Mouse (Mus musculus) intestine, embryonic 14.5 days (tissue): ENCODE data around the gene Id3. TPM values are rescaled to one million over a fixed set of nuclear protein-coding genes. Genes with fewer than 3 reads are reported as not detected.

Experiments
- polyA plus RNA-seq: library from polyadenylated mRNA; unstranded; fragments of >200 nt; fragmentation: Nextera tagmentation; extraction: Ambion mirVana; gene quantifications from 2 replicates; pipeline ENCODE4 v1.2.1, GENCODE M21; 2014

Id3 gene
- polyA plus RNA-seq, 1 experiment from 2014 or later: 325 TPM

Other genes starting within 250 kb of the Id3 start
- gene Cnr2, start 248.1 kb upstream of the Id3 start, polyA plus RNA-seq: 0.24 and 0.44 TPM in 2 replicates
- 108 and 110 TPM in 2 replicates for gene Fuca1, start 222.8 kb upstream of the Id3 start, polyA plus RNA-seq
- 91.1 and 93.9 TPM in 2 replicates for gene Hmgcl, start 197.0 kb upstream of the Id3 start, polyA plus RNA-seq
- 50.1 and 62.2 TPM in 2 replicates for gene Gale, start 179.8 kb upstream of the Id3 start, polyA plus RNA-seq
- gene Lypla2, start 170.9 kb upstream of the Id3 start, polyA plus RNA-seq: 109 and 111 TPM in 2 replicates
- 46.5 and 50.1 TPM in 2 replicates for gene Pithd1, start 156.2 kb upstream of the Id3 start, polyA plus RNA-seq
- gene Eloa, start 121.7 kb upstream of the Id3 start, polyA plus RNA-seq: 42.3 and 44.0 TPM in 2 replicates
- 575 and 596 TPM in 2 replicates for gene Rpl11, start 90.1 kb upstream of the Id3 start, polyA plus RNA-seq
- 4.1 and 5.0 TPM in 2 replicates for gene E2f2, start 28.9 kb downstream of the Id3 start, polyA plus RNA-seq
- gene Asap3, start 62.9 kb downstream of the Id3 start, polyA plus RNA-seq: 4.6 and 4.9 TPM in 2 replicates
- 18.7 and 19.1 TPM in 2 replicates for gene Tcea3, start 104.2 kb downstream of the Id3 start, polyA plus RNA-seq
- gene Zfp46, start 141.2 kb downstream of the Id3 start, polyA plus RNA-seq: 19.0 and 25.4 TPM in 2 replicates
- gene Hnrnpr, start 167.4 kb downstream of the Id3 start, polyA plus RNA-seq: 128 and 143 TPM in 2 replicates